Mouse (Mus musculus): ENCODE measurements around the gene Tmem132d. TPM values are rescaled to one million over a fixed set of nuclear protein-coding genes. Genes with fewer than 3 reads are reported as not detected.
A peak's percentile ranks its signal among the peaks of the same experiment; 100 is the strongest.
"Not testable (repeated sequence)": the region's sequence is repeated elsewhere in the genome, so short reads cannot be mapped to it uniquely, and the experiment has no call there.

Tmem132d gene
- polyA plus RNA-seq, 1 experiment from 2014 or later, result 2.1 TPM

GRCm38 (mm10) chr5:127947275-127947674, 485.6 kb downstream of the Tmem132d start:
- H3K4me2 ChIP-seq (ENCODE audit: low read depth), result no peak overlapping the region
- DNase-seq (ENCODE audit: low spot score) (peak; percentile 31), ATAC-seq (ENCODE audit: insufficient read depth, low FRiP score, low TSS enrichment) (no peak)
- H3K27me3 ChIP-seq (ENCODE audit: control insufficient read depth, insufficient read depth, low read length), result no peaks in the 10 kb centered on the region
- H3K4me3 ChIP-seq (ENCODE audit: low read depth, low read length), result no peak overlapping the region
- no peaks in the 10 kb centered on the region for H3K9me3 ChIP-seq (ENCODE audit: control insufficient read depth, low read length)
- no peak overlapping the region for H3K27ac ChIP-seq (ENCODE audit: low read depth, low read length)
- no peak overlapping the region for H3K9ac ChIP-seq (ENCODE audit: low read length)
- WGBS, result 30% methylated on average over 8 of the region's 8 CpGs
- no peaks in the 10 kb centered on the region for H3K4me1 ChIP-seq (ENCODE audit: control insufficient read depth, insufficient read depth, low read length)
- H3K36me3 ChIP-seq (ENCODE audit: control insufficient read depth, insufficient read depth, low read length), result no peaks in the 10 kb centered on the region

- not testable (repeated sequence) for H3K4me3 ChIP-seq (ENCODE audit: low read depth, low read length); H3K4me1 ChIP-seq (ENCODE audit: control insufficient read depth, insufficient read depth, low read length); H3K9me3 ChIP-seq (ENCODE audit: control insufficient read depth, low read length); H3K27me3 ChIP-seq (ENCODE audit: control insufficient read depth, insufficient read depth, low read length); H3K4me2 ChIP-seq (ENCODE audit: low read depth); H3K36me3 ChIP-seq (ENCODE audit: control insufficient read depth, insufficient read depth, low read length); H3K9ac ChIP-seq (ENCODE audit: low read length); DNase-seq (ENCODE audit: low spot score); ATAC-seq (ENCODE audit: insufficient read depth, low FRiP score, low TSS enrichment); H3K27ac ChIP-seq (ENCODE audit: low read depth, low read length)
- 83% methylated on average over 3 of the region's 3 CpGs for WGBS
Measured at GRCm38 (mm10) chr5:127942171-127942570, 490.7 kb downstream of the Tmem132d start.

- Histone ChIP-seq H3K9me3 (ENCODE audit: control insufficient read depth, low read length) (no peaks in the 10 kb centered on the region), H3K4me1 (ENCODE audit: control insufficient read depth, insufficient read depth, low read length) (no peaks in the 10 kb centered on the region), H3K9ac (ENCODE audit: low read length) (no peak overlapping the region), H3K36me3 (ENCODE audit: control insufficient read depth, insufficient read depth, low read length) (no peaks in the 10 kb centered on the region), H3K27ac (ENCODE audit: low read depth, low read length) (no peak overlapping the region), H3K4me2 (ENCODE audit: low read depth) (no peak overlapping the region), H3K27me3 (ENCODE audit: control insufficient read depth, insufficient read depth, low read length) (no peaks in the 10 kb centered on the region), H3K4me3 (ENCODE audit: low read depth, low read length) (no peak overlapping the region)
- WGBS, result 76% methylated on average over 3 of the region's 3 CpGs
- DNase-seq (ENCODE audit: low spot score) (no peak), ATAC-seq (ENCODE audit: insufficient read depth, low FRiP score, low TSS enrichment) (no peak)
Measured at GRCm38 (mm10) chr5:127937914-127938313, 495.0 kb downstream of the Tmem132d start.

- ATAC-seq (ENCODE audit: insufficient read depth, low FRiP score, low TSS enrichment), result no peak
- Histone ChIP-seq H3K4me1 (ENCODE audit: control insufficient read depth, insufficient read depth, low read length) (no peaks in the 10 kb centered on the region), H3K9ac (ENCODE audit: low read length) (no peak overlapping the region), H3K4me2 (ENCODE audit: low read depth) (no peak overlapping the region), H3K27ac (ENCODE audit: low read depth, low read length) (no peak overlapping the region), H3K4me3 (ENCODE audit: low read depth, low read length) (no peak overlapping the region), H3K36me3 (ENCODE audit: control insufficient read depth, insufficient read depth, low read length) (no peaks in the 10 kb centered on the region), H3K9me3 (ENCODE audit: control insufficient read depth, low read length) (no peaks in the 10 kb centered on the region), H3K27me3 (ENCODE audit: control insufficient read depth, insufficient read depth, low read length) (no peaks in the 10 kb centered on the region; the same call in 1 of the 2 replicates)
- WGBS, result 89% methylated on average over 14 of the region's 14 CpGs
- DNase-seq (ENCODE audit: low spot score), result no peak
Measured at GRCm38 (mm10) chr5:127929687-127930086, 503.2 kb downstream of the Tmem132d start.

GRCm38 (mm10) chr5:127926686-127927085, 506.2 kb downstream of the Tmem132d start:
- Histone ChIP-seq H3K36me3 (ENCODE audit: control insufficient read depth, insufficient read depth, low read length) (no peaks in the 10 kb centered on the region), H3K9ac (ENCODE audit: low read length) (no peak overlapping the region), H3K27me3 (ENCODE audit: control insufficient read depth, insufficient read depth, low read length) (no peaks in the 10 kb centered on the region; the same call in 1 of the 2 replicates), H3K27ac (ENCODE audit: low read depth, low read length) (no peak overlapping the region), H3K4me1 (ENCODE audit: control insufficient read depth, insufficient read depth, low read length) (0 out of 2 replicates have a peak, but pooled peaks cover 6% of the 10 kb centered on the region), H3K9me3 (ENCODE audit: control insufficient read depth, low read length) (no peaks in the 10 kb centered on the region), H3K4me3 (ENCODE audit: low read depth, low read length) (no peak overlapping the region), H3K4me2 (ENCODE audit: low read depth) (no peak overlapping the region)
- WGBS, result 88% methylated on average over 2 of the region's 2 CpGs
- ATAC-seq (ENCODE audit: insufficient read depth, low FRiP score, low TSS enrichment), result no peak
- DNase-seq (ENCODE audit: low spot score), result no peak

- no peaks in the 10 kb centered on the region for H3K36me3 ChIP-seq (ENCODE audit: control insufficient read depth, insufficient read depth, low read length)
- no peaks in the 10 kb centered on the region for H3K9me3 ChIP-seq (ENCODE audit: control insufficient read depth, low read length)
- 0 out of 2 replicates have a peak, but pooled peaks cover 6% of the 10 kb centered on the region for H3K4me1 ChIP-seq (ENCODE audit: control insufficient read depth, insufficient read depth, low read length)
- H3K9ac ChIP-seq (ENCODE audit: low read length), result no peak overlapping the region
- ATAC-seq (ENCODE audit: insufficient read depth, low FRiP score, low TSS enrichment) (peak; percentile 86), DNase-seq (ENCODE audit: low spot score) (peak; percentile 53)
- no peak overlapping the region for H3K27ac ChIP-seq (ENCODE audit: low read depth, low read length)
- no peaks in the 10 kb centered on the region; the same call in 1 of the 2 replicates for H3K27me3 ChIP-seq (ENCODE audit: control insufficient read depth, insufficient read depth, low read length)
- no peak overlapping the region for H3K4me3 ChIP-seq (ENCODE audit: low read depth, low read length)
- 25% methylated on average over 3 of the region's 3 CpGs for WGBS
- H3K4me2 ChIP-seq (ENCODE audit: low read depth), result no peak overlapping the region
Measured at GRCm38 (mm10) chr5:127924106-127924505, 508.8 kb downstream of the Tmem132d start.

- ATAC-seq (ENCODE audit: insufficient read depth, low FRiP score, low TSS enrichment), result no peak
- WGBS, result 53% methylated on average over 1 of the region's 1 CpGs
Measured at GRCm38 (mm10) chr5:127919171-127919570, 513.7 kb downstream of the Tmem132d start.

GRCm38 (mm10) chr5:127918376-127918775, 514.5 kb downstream of the Tmem132d start:
- 85% methylated on average over 3 of the region's 3 CpGs for WGBS
- H3K27me3 ChIP-seq (ENCODE audit: control insufficient read depth, insufficient read depth, low read length), result no peaks in the 10 kb centered on the region
- no peaks in the 10 kb centered on the region for H3K36me3 ChIP-seq (ENCODE audit: control insufficient read depth, insufficient read depth, low read length)
- DNase-seq (ENCODE audit: low spot score), result no peak
- H3K4me1 ChIP-seq (ENCODE audit: control insufficient read depth, insufficient read depth, low read length), result no peaks in the 10 kb centered on the region
- no peak for ATAC-seq (ENCODE audit: insufficient read depth, low FRiP score, low TSS enrichment)
- no peak overlapping the region for H3K27ac ChIP-seq (ENCODE audit: low read depth, low read length)
- no peak overlapping the region for H3K4me2 ChIP-seq (ENCODE audit: low read depth)
- H3K9me3 ChIP-seq (ENCODE audit: control insufficient read depth, low read length), result no peaks in the 10 kb centered on the region
- no peak overlapping the region for H3K4me3 ChIP-seq (ENCODE audit: low read depth, low read length)
- no peak overlapping the region for H3K9ac ChIP-seq (ENCODE audit: low read length)

More at GRCm38 (mm10) chr5:127919171-127919570, 513.7 kb downstream of the Tmem132d start:
- Histone ChIP-seq H3K27ac (ENCODE audit: low read depth, low read length) (no peak overlapping the region), H3K9me3 (ENCODE audit: control insufficient read depth, low read length) (no peaks in the 10 kb centered on the region), H3K9ac (ENCODE audit: low read length) (no peak overlapping the region), H3K36me3 (ENCODE audit: control insufficient read depth, insufficient read depth, low read length) (no peaks in the 10 kb centered on the region), H3K4me3 (ENCODE audit: low read depth, low read length) (no peak overlapping the region), H3K4me1 (ENCODE audit: control insufficient read depth, insufficient read depth, low read length) (0 out of 2 replicates have a peak, but pooled peaks cover 5% of the 10 kb centered on the region), H3K4me2 (ENCODE audit: low read depth) (no peak overlapping the region), H3K27me3 (ENCODE audit: control insufficient read depth, insufficient read depth, low read length) (no peaks in the 10 kb centered on the region)
- no peak for DNase-seq (ENCODE audit: low spot score)

GRCm38 (mm10) chr5:127914157-127914556, 518.7 kb downstream of the Tmem132d start:
- 91% methylated on average over 11 of the region's 11 CpGs for WGBS
- DNase-seq (ENCODE audit: low spot score), result no peak
- Histone ChIP-seq H3K27ac (ENCODE audit: low read depth, low read length) (no peak overlapping the region), H3K4me1 (ENCODE audit: control insufficient read depth, insufficient read depth, low read length) (no peaks in the 10 kb centered on the region), H3K9ac (ENCODE audit: low read length) (no peak overlapping the region), H3K27me3 (ENCODE audit: control insufficient read depth, insufficient read depth, low read length) (no peaks in the 10 kb centered on the region), H3K9me3 (ENCODE audit: control insufficient read depth, low read length) (no peaks in the 10 kb centered on the region), H3K4me3 (ENCODE audit: low read depth, low read length) (no peak overlapping the region), H3K4me2 (ENCODE audit: low read depth) (no peak overlapping the region), H3K36me3 (ENCODE audit: control insufficient read depth, insufficient read depth, low read length) (no peaks in the 10 kb centered on the region)
- no peak for ATAC-seq (ENCODE audit: insufficient read depth, low FRiP score, low TSS enrichment)

Measured in neural tube, embryonic 11.5 days (tissue).